Mouse (Mus musculus) c-Kit-positive CD71-negative TER-119-negative erythroid progenitor cells, embryonic 14.5 days (primary cell): ENCODE data around the gene C7.
"Not testable (repeated sequence)": the region's sequence is repeated elsewhere in the genome, so short reads cannot be mapped to it uniquely, and the experiment has no call there.

Source experiments
- DNase-seq: peaks from one replicate; pipeline ENCODE4 v3.0.0-alpha.2; 2013; ENCODE audit warnings: low read depth

The C7 gene

DNA sequence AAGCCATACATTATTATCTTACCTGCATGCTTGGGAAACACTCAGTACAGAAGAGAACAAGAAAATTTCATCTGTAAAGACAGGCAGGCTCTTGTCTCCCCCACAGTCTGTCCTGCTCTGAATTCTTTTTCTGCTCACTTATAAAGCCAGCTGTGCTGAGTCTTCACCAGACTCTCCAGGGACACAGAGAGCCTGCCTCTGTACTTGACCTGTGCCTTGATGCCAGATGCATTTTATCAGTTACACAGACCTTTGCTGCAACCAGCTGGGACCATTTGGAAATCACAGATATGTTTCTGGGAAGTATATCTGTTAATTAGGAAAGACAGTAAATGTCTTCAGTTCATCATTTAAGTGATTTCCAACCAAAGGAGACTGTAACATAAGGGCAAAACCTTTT lies at the start of gene C7:
C7 (minus strand) TSS at position 106 of the 400 bp plus-strand sequence.
- DNase-seq: no peak

DNA sequence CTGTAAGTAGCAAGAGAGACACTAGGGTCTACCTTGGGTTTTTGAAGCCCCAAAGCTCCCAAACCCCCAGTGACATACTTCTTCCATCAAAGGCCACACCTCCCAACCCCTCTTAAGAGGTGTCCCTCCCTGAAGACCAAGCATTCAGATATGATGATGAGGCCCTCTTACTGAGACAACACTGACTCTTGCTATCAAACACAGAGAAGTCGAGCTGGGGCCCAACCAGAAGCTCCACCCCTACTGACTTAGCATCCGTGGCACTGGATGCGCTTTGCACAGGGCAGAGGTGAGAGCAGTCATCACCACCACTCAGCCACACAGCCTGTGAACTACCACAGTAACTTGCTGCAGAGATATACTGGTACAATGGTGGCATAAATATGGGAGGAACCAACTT lies 49.1 kb upstream of the C7 start:
- DNase-seq: no peak

DNA sequence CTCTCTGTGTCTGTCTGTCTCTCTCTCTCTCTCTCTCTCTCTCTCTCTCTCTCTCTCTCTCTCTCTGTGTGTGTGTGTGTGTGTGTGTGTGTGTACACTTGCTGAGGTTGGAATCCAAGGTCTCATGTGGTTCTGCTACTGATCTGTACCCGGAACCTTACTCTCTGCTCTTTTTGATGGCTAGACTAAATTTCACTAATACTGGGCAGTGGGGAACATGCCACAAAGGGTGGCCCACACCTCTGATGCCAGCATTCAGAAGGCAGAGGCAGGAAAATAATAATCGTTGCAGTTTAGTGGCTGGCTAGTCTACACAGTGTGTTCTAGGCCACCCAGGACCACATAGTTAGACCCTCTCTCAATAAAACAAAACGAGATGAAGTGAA lies 45.1 kb upstream of the C7 start:
- DNase-seq: no peak

DNA sequence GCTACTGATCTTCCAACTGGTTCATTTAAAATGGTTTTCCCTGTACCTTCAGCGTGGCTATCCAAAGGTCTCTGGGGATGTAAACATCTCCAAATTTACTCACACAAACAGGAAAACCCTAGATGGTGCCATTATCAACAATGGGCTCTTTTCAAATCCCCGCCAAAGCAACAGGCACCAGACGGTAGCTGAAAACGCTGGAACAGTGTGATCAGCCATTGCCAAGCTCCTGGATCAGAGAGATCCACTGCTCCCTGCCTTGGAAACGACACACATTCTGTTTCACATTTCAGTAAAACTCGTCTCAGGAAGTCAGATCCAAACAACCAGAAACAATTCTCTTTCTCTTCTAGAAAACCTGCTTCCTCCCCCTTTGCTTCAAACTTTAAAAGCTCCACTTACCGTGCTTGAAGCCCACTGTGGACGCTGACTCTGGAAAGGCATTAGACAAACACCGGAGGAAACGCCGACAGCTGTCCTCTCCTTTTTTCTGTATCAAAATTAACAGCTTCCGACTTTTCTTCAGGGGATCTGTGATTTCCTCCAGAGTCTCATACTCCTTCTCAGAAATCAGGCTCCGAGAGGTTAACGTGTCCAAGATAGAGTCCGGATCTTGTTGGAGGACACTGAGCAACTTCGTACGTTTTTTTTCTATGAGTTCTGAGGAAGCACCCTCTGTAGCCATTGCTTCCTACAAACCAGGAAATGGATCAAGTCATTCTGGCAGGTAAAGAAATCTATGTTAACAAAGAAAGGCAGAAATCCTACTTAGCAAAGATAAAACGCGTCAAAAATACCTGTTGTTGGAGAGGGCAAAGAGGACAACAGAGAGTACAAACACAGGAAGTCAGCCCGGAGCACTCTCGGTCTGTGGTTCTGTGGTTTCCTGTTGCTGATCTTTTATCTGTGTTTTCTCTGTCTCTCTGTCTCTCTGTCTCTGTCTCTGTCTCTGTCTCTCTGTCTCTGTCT lies 44.4 kb upstream of the C7 start, which contains the start of gene Card6:
Card6 (minus strand) TSS at position 854 of the 969 bp plus-strand sequence.
- DNase-seq: no peak

DNA sequence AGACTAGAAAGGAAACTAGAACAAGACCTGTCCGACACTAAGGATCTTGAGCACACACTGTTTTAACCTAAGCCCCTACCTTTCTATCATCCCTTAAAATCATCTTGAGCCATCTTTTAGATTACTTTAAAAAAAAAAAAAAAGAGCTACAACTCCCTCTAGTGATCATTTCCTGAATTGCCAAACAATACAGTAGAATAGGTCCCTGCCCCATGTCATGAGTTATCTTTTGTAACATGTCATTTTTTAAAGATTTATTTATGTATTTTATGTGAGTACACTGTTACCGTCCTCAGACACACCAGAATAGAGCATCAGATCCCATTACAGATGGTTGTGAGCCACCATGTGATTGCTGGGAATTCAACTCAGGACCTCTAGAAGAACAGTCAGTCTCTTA lies 42.8 kb upstream of the C7 start:
- no peak for DNase-seq

DNA sequence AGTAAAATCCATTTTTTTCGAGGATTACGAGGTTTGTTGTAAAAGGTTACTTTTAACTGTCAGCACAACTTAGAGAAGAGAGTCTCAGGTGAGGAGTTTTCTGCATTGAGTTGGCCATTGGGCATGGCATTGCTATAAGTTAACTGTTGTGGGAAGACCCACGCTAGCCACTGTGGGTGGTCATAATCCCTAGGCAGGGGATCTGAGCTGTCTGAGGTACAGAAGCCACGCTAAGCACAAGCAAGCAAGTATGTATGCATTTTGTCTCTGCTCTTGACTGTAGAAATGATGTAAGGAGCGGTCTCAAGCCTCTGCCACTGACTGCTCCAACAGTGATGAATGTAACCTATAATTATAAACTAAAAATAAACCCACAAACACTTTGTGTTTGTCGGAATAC lies 42.4 kb upstream of the C7 start:
- no peak for DNase-seq

DNA sequence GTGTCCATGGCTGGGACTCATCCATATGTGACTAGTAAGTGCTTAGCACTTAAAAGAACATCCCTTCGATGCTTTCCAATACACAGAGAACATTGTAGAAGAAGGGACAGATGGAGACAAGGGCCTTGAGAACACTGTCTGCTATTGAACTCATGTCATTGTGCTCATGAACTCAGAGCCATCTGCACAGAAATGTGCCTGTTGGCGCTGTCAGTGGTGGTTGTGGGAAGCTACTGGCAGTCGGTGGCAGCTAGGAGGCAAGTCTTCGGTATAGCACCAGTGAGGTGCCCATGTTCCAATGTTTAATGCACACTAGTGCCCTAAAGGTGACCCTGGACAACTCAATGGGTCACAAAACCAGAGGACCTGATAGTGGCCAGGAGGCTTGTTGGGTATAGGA lies 38.8 kb upstream of the C7 start:
- no peak for DNase-seq

DNA sequence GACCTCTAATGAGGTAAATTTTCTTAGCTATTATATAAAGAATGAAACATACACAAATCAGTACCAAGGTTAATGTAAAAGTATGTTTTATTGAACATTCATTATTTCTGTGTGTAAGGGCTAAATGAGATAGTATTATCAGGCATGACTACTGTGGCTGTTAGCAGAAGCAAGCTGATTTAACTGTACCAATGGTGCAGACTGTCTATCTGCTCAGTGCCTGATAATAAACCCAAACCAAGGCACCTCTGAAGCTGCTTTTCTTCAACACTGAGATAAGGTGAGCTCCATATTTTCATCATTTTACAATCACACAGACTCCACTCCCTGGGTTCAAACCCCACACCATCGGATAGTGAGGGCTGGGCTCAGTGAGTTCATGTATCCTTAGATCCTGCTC lies 33.8 kb upstream of the C7 start:
- no peak for DNase-seq

DNA sequence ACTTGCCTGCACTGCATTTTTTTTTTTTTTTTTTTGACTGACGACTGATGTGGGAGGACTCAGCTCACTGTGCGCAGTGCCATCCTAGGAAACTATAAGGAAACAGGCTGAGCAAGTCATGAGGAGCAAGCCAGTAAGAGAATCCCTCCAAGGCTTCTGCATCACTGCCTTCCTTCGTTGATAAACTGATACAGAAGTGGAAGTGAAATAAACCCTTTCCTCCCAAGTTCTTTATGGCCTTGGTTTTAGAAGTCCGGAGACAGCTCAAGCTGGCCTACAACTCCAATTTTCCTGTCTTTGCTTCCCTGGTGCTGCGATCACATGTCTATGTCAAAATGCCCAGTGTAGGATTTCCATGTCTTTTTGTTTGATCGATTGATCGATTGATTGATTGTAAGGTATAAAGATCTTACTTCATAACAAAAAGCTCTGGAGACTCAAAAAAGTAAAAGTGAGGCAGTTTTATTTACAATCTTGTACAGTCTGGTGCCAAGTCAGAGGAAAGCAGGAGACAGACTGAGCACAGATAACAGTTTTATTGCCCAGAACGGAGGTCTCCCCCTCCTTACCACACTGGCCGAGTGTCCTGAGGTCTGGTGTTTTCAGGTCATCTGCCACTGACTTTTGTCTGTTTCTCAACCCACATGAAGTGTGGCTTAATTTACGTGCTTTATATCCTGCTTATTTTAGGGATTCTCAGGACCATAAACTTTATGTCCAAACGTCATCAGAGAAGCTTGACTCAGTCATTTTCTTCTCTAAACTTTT lies 32.2 kb upstream of the C7 start:
- DNase-seq: no peak

DNA sequence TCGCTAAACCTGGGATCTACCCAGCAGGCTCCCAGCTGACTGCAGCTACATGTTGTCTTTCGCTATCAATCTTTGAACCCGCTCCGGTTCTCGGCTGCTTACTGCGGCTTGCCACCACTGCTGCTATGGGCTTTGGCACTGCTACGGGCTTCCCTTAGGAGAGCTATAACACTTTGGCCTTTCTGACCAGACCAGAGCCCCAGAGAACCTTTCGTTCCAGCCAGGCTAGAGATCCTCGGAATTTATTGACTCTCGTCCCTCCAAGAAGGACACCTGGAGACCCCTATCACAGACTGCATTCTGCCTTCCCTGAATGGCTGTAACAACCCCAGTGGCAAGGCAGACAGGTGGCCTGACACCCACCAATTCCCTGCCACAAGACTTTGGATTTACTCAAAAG lies 26.6 kb upstream of the C7 start:
- no peak for DNase-seq

DNA sequence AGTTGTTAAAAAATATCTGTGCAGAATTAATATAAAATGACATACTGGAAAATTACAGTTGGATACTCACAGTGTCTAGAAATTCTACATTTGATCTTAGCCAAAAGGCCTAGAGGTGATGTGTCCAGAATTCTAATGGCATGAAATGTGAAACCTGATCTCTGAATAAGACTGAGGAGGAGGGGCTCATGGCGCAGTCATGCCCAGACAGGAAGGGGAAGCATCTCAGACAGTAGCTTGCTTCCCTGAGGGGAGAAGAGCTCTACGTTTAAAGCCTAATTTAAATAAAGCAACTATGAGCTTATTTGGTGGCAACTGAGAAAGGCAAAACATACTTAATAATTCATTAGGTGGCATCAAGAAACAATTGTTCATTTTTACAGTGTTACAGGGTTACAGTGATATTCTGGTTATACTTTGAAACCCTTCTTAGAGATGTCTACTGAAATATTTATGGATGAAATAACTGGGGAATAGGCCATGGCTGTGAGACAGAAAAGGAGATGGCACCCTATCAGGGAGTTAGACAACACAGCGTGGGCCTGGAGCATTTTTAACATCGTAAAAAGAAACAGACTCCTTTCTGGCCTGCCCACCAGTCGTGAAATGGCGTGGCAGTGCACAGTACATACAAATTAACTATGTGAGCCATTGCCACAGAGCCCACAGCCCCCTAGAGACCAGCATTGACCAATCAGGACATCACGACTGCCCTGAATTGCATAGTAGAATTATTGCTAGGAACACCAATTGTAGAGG lies 25.5 kb upstream of the C7 start:
- no peak for DNase-seq

DNA sequence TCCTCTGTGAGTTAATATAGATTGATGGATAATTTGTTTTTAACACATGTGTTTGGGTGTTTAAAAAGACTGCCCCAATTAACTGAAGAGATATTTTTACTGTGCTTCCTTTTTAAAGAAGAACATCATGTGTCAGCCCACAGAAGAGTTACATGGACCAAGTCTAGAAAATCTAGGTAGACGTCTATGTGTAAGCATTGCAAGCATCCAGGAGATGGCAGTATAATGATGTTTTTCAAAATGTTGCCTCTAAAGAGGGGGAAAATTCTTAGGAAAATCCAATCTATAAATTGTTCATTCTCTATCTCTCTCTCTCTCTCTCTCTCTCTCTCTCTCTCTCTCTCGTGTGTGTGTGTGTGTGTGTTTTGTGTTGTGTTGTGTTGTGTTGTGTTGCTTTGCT lies 22.6 kb upstream of the C7 start:
- DNase-seq: no peak

DNA sequence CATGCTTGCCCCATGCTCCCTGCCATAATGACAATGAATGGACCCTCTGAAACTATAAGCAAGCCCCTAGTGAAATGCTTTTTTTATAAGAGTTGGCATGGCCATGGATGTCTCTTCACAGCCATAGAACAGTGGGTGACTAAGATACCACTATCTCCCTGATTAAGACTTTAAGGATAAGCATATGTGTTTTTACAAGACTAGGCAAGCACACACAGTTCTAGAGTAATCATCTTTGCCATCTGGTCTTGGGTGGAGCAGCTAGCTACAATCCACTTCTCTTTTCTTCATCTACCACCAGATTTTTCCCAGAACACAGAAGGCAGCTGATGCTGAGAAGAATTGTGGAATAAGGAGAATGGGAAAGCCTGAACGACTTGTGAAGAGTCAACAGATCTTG lies 17.7 kb upstream of the C7 start:
- no peak for DNase-seq

DNA sequence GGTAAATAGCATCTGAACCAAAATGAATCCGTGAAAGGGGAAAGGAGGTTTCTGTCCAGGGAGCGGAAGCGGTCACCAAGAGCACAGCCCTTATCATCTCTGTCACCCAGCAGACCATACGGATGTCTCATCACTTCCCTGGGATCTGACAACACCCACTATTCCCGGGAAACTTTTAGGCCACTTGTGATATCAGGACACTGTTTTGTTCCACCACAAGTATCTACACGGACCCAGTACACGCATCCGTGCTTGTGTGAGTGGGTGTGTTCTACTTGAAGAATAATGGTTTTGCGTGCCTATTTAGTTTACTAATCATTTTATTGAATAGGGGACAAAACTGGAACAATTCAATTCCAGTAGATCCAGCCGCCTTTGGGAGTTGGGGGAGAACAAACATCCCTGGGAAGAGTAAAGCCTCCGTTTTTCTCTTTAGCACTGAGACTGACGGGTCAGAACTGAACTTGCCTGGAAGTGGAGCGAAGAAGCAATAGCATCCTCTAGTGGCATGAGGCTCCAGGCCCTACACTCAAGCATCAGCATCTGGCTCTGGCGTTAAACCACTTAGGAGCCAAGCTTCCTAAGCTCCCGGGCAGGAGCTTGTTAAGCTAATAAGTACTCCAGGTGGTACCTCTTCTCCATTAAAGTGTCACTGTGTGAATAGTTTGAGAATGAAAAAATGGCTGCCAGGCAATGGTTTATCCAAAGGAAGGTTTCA lies 5.4 kb upstream of the C7 start:
- no peak for DNase-seq

DNA sequence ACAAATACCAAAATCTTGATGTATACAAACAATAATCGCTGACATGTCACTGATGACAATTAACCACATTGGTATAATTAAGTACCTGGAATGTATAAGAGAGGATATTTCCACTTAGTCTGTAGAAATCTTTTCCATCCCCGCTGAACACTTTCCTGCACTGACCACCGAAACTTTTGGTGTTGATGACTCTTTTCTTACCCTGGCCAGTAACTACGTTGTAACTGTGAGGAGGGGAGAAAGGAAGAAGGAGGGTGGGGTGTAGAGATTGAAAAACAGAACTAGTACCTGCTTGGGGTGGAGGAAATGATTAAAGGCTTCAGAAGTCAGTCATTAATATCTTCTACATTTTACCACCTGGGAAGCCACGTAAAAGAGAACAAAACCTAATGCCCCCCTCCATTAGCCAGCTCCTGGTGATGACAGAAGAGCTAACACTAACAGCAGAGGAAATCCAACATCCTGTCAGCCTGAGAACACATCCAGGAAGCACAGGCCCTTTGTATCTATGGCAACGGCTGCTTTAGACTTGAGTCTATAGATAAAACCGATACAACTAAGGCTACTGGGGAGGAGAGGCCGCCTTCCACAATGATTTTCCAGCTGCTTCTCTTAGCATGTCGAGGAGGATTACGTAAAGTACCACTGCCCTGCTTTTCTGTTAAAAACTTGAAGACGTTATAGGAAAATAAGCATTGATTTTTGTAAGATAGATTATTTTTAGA lies 17.8 kb downstream of the C7 start:
- no peak for DNase-seq

DNA sequence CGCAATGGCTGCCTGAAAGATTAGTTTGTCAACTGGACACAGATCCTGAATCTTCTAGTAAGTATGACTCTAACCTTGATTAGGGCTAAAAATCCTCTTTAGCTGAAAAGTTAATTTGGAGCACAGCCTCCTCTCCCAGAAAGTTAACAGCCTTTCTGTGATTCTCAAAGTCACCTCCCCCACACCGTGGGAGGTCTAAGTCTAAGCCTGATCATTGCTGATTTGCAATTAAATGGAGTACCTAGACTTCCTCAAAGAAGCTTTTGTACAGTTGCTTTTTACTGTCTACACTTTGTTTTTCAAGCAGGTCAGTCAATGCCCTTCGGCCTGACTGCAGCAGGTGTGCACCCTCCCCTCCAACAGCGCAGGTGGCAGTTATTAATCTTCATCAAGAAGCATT lies 34.3 kb downstream of the C7 start:
- DNase-seq: no peak

DNA sequence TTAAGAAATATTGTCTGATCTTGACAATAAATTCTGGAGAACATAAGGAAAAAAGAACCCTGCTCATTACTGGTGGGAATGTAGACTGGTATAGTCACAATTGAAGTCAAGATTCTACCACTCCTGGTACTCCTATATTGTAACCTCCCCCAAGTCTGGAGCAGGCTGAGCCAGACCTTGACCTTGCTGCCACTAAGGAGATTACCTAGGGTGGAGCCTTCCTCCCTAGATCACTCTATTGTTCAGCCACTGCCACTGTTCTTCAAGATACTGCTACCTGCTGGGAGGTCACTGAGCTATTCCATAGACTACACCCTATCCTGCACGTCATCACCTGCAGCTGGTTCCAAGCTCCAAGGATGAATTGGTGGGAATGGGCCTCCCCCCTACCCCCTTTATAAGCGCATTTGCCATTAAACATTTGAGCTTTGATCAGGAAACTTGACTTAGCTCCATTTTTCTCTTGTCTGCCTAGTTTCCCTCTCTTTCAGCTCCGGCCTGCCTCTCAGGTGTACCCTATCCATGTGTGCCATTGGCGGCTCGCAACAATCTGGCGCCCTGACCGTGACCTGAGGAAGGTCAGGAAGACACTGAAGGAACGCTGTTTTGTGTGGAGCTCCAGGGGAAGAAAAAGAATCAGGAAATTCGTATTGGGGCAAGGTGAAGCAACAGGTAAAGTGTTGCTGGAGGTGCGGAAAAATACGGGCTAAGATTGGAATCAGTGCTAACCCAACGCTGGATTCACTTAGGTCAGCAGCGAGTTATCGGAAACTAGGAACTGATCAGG lies 39.9 kb downstream of the C7 start:
- not testable (repeated sequence) for DNase-seq

DNA sequence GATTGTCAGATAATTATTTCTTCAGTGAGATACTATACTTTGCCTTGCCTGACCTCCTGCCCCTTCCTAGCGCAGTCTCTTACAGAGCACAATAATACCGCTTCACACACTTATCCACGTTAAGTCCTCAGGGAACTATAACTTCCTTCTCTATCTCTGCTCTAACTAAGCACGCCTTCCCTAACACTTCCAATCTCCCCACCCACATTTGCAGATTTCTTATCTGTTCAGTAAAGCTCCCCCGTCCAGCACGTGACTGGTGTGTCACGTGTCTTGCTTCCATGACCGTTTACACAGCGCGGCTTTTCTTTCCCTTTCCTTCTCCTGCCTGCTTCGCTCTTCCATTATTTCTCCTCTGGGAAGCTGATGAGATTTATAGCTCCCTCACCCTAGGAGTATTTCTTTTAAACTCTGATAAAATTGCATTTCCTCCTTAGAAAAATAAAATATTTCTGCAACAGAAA lies 53.9 kb downstream of the C7 start:
- DNase-seq: no peak

DNA sequence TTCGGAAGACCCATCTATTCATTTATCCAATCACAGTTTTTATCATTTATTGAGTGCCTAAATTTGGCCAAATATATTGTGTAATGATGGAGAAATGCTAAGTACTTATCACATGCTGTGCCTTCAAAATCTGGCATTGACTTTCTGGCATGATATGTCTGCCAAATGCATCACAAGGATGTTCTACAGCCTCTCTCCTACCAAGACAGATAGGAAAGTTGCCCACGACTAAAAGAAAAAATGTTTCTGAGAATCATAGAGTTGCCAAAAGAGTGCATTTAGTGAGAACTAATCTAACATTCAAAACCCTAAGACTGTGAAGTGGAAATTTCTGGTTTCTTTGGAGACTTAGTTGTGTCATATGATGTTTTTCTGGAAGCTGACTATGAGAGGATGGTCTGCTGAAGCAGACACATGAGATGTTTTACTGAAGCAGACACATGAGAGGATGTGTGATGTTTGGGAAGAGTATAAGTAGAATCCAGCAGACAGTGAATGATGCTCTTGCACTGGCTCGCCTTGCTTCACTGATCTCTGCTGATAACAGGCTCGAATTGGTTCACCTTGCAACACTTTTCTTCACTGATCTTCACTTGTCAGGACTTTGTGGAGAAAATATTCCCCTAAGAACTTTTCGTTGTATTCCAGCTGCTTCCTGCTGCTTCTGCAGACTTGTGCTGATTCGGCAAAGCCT lies 59.9 kb downstream of the C7 start:
- no peak for DNase-seq

DNA sequence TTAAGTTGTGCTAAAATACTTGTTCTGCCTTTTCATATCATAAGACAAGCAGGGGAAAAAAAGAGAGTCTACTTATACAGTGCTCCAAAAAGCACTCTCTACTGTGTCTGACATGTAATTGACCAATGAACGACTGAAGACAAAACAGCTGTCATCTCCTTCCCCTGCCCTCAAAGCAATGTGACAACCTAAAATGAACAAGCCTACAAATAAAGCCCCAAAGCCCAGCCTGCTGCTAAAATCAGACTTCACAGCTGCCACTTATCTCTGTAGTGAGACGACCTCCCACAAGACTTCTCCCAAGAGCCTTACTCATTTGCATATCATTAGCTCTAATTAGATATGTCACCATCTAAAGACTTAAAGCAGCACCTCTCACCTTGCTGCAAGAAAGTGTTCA lies 60.6 kb downstream of the C7 start:
- no peak for DNase-seq
